Mouse (Mus musculus) lung, embryonic 14.5 days (tissue): Measurements from ENCODE around the gene Gch1. TPM values are rescaled to one million over a fixed set of nuclear protein-coding genes. Genes with fewer than 3 reads are reported as not detected.

Source experiments
- ATAC-seq: fragments of 200-750 bp; cut with Nextera tagmentation; 2 replicates; pipeline ENCODE4 v1.8.0; 2017; ENCODE audit warnings: mild to moderate bottlenecking, moderate TSS enrichment, moderate library complexity; ENCODE audit not compliant: insufficient read depth
- DNase-seq: peaks from one replicate; pipeline ENCODE4 v3.0.0-alpha.2; 2015
- H3K27ac ChIP-seq: fragments of 300-500 bp; sonication (generic); 2 replicates; pipeline ENCODE4 v1.5.1; 2014; ENCODE audit warnings: low read depth, mild to moderate bottlenecking, moderate library complexity
- H3K27me3 ChIP-seq: fragments of 300-500 bp; sonication (generic); 2 replicates; pipeline ENCODE4 v1.6.1; 2014; ENCODE audit warnings: low read length, control low read depth; ENCODE audit not compliant: insufficient read depth
- H3K36me3 ChIP-seq: fragments of 300-500 bp; sonication (generic); 2 replicates; pipeline ENCODE4 v1.6.1; 2014; ENCODE audit warnings: control low read depth; ENCODE audit not compliant: insufficient read depth
- H3K4me1 ChIP-seq: fragments of 300-500 bp; sonication (generic); 2 replicates; pipeline ENCODE4 v1.6.1; 2014; ENCODE audit warnings: antibody characterized with exemption, control low read depth; ENCODE audit not compliant: insufficient read depth
- H3K4me2 ChIP-seq: fragments of 300-500 bp; sonication (generic); 2 replicates; pipeline ENCODE4 v1.6.1; 2014; ENCODE audit warnings: mild to moderate bottlenecking
- H3K4me3 ChIP-seq: fragments of 300-500 bp; sonication (generic); 2 replicates; pipeline ENCODE4 v1.5.1; 2014; ENCODE audit warnings: low read depth, low read length
- H3K9ac ChIP-seq: fragments of 300-500 bp; sonication (generic); 2 replicates; pipeline ENCODE4 v1.6.1; 2014
- H3K9me3 ChIP-seq: fragments of 300-500 bp; sonication (generic); 2 replicates; pipeline ENCODE4 v1.6.1; 2016; ENCODE audit warnings: low read depth, low read length, control low read depth
- CTCF ChIP-seq: IDR thresholded peaks from 2 replicates; pipeline ENCODE4 v1.5.1; 2016; ENCODE audit warnings: antibody characterized with exemption, low read depth
- WGBS: fragments of 180-500 bp; shearing (Covaris S2); extraction: QIAGEN DNeasy Blood & Tissue Kit; methylation state at CpG from one replicate; pipeline ENCODE4 v1.1.7; 2014; 5-methylcytosine and 5-hydroxymethylcytosine counted together
- polyA plus RNA-seq: library from polyadenylated mRNA; unstranded; fragments of >200 nt; fragmentation: Nextera tagmentation; extraction: Ambion mirVana; gene quantifications from 2 replicates; pipeline ENCODE4 v1.2.1, GENCODE M21; 2014

Gch1 gene
- polyA plus RNA-seq: 3.5 and 4.1 TPM in 2 replicates

DNA sequence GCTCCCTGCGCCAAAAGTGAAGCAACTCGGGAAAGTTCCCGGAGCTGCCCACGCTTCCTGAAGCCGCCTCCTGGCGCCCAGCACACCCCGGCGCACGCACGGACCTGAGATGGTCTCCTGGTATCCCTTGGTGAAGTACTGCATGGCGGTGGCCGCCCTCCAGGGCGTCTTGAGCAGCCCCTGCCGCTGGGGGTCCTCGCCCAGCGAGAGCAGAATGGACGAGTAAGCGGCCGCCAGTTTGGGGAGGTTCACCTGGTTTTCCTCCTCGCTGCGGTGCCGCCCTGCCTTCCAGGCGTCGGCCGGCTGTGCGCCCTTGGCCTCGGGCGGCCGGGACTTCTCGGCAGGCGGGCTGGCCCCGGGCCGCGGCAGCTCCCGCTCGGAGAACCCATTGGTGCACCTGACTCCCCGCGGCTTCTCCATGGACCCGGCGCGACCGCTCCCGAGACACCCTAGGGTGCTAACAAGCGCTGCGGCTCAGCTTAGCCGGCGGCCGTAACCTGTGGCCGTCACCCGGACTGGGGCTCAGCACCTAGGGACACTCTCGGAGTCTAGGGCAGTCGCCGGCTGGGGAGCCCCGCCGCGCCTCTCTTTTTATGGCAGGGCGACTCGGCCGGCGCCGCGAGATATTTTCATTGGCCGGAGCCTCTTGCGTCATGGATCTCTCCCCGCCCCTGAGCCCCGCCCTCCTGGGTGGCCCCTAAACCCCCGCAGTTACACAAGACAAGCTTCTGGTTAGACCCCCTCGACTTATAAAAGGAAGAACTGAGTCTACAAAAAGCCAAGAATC, at the start of gene Gch1:
Gene Gch1 (minus strand): TSS at position 566 of the 787 bp plus-strand sequence.
- H3K4me1 ChIP-seq: no peaks in the 10 kb centered on the region
- H3K36me3 ChIP-seq: no peaks in the 10 kb centered on the region
- peak; percentile 27; the same call in 1 of the 2 replicates for TF ChIP-seq CTCF
- no peaks in the 10 kb centered on the region for H3K9me3 ChIP-seq
- under 1% methylated on average over 68 of the region's 68 CpGs for WGBS
- H3K4me2 ChIP-seq: peak within 1 kb of the TSS; percentile 99
- peaks cover 9% of the 10 kb centered on the region for H3K27me3 ChIP-seq
- H3K4me3 ChIP-seq: peak within 1 kb of the TSS; percentile 62
- DNase-seq (peak; percentile 83), ATAC-seq (peak; percentile 90)
- no peak within 1 kb of the TSS for H3K27ac ChIP-seq
- peak within 1 kb of the TSS; percentile 44 for H3K9ac ChIP-seq

DNA sequence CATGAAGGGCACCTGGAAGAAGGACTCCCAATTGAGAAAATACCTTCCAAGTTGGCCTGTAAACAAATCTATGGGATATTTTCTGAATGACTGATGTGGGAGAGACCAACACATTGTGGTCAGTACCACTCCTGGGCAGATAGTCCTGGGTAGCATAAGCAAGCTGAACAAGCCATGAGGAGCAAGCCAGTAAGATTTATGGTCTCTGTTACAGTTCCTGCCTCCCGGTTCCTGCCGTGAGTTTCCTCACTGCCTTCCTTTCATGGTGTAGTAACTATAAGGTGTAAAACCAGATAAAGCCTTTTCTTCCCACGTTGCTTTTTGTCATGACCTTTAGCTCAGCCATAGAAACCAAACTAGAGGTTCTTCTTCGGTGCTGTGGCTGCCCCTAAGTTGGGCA, 48.1 kb upstream of the Gch1 start:
- WGBS: 86% methylated on average over 4 of the region's 4 CpGs
- no peak overlapping the region for H3K4me2 ChIP-seq
- no peak overlapping the region for H3K9ac ChIP-seq
- no peak for DNase-seq
- H3K36me3 ChIP-seq: peaks cover 16% of the 10 kb centered on the region; the same call in 1 of the 2 replicates
- H3K27me3 ChIP-seq: no peaks in the 10 kb centered on the region
- no peak overlapping the region for H3K27ac ChIP-seq
- no peaks in the 10 kb centered on the region for H3K4me1 ChIP-seq
- TF ChIP-seq CTCF: no peak
- H3K9me3 ChIP-seq: no peaks in the 10 kb centered on the region
- no peak for ATAC-seq
- H3K4me3 ChIP-seq: no peak overlapping the region

DNA sequence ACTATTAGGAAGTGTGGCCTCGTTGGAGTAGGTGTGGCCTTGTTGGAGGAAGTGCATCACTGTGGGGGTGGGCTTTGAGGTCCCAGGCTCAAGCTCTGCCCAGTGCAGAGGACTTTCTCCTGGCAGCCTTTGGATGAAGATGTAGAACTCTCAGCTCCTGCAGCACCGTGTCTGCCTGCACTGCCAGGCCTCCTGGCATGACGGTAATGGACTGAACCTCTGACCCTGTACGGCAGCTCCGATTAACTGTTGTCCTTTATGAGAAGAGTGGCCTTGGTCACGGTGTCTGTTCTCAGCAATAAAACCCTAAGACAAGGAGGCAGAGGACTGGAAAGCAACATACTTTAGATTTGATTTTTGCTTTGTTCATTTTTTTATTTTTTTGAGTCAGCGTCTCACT, 47.3 kb upstream of the Gch1 start:
- 89% methylated on average over 7 of the region's 7 CpGs for WGBS
- H3K36me3 ChIP-seq: peaks cover 11% of the 10 kb centered on the region; the same call in 1 of the 2 replicates
- TF ChIP-seq CTCF: no peak
- no peaks in the 10 kb centered on the region for H3K27me3 ChIP-seq
- ATAC-seq (no peak), DNase-seq (no peak)
- no peak overlapping the region for H3K4me3 ChIP-seq
- no peak overlapping the region for H3K4me2 ChIP-seq
- H3K9ac ChIP-seq: no peak overlapping the region
- H3K9me3 ChIP-seq: no peaks in the 10 kb centered on the region
- H3K27ac ChIP-seq: no peak overlapping the region
- H3K4me1 ChIP-seq: no peaks in the 10 kb centered on the region

DNA sequence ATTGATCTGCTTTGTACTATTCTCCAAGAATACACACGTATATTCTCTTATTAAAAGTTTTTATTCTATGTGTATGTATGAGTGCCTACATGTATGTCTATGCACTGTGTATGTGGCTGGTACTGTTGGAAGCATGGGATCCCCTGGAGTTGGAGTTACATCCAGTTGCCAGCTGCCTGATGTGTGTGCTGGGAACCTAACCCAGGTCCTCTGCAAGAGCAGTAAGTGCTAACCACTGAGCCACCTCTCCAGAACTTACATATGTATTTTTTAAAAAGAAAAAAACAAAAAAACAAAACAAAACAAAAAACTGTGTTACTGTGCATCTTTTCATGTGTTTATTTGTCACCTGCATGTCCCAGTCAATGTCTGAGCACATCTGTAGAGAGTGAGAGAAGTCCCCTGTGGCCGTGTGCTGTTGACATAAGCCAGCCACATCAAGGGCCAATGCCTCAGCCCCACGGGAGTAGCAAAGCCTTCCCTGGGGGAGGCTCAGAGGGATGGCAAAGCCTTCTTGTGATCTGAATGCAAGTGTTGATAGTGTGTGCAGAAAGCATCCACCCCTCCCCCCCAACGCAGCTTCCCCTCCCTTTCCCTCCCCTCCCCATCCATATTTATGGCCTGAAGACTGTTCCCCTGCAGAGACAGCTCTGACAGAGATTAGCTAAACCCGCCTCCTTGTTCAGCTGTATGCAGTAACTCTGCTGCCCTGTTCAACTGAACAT, 45.5 kb upstream of the Gch1 start:
- H3K4me3 ChIP-seq: no peak overlapping the region
- H3K36me3 ChIP-seq: no peaks in the 10 kb centered on the region
- no peak overlapping the region for H3K9ac ChIP-seq
- 53% methylated on average over 5 of the region's 5 CpGs for WGBS
- TF ChIP-seq CTCF: no peak
- H3K27ac ChIP-seq: no peak overlapping the region
- H3K4me1 ChIP-seq: no peaks in the 10 kb centered on the region
- no peaks in the 10 kb centered on the region for H3K9me3 ChIP-seq
- H3K4me2 ChIP-seq: no peak overlapping the region
- no peak for ATAC-seq
- no peaks in the 10 kb centered on the region for H3K27me3 ChIP-seq
- no peak for DNase-seq

DNA sequence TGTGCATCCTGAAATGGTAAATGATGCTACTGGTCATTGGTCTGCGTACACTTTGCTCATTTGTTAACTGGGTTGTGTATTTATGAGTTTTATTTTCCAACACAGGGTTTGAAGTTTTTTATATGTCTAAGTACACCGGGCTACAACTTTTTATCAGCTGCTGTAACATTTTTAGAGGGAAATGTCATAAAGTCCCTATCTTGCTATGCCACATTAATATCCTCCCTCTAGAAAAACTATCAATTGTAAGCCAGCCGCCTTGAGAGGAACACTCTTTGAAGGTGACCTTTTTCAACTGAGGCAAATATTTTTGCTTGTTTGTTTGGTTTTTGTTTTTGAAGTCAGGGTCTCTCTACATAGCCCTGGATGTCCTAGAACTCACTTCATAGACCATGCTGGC, 44.8 kb upstream of the Gch1 start:
- DNase-seq: no peak
- Histone ChIP-seq H3K9me3 (no peaks in the 10 kb centered on the region), H3K9ac (no peak overlapping the region), H3K27ac (no peak overlapping the region), H3K4me1 (no peaks in the 10 kb centered on the region), H3K27me3 (no peaks in the 10 kb centered on the region), H3K36me3 (no peaks in the 10 kb centered on the region), H3K4me3 (no peak overlapping the region), H3K4me2 (no peak overlapping the region)
- TF ChIP-seq CTCF: no peak
- no peak for ATAC-seq
- 82% methylated on average over 3 of the region's 3 CpGs for WGBS

DNA sequence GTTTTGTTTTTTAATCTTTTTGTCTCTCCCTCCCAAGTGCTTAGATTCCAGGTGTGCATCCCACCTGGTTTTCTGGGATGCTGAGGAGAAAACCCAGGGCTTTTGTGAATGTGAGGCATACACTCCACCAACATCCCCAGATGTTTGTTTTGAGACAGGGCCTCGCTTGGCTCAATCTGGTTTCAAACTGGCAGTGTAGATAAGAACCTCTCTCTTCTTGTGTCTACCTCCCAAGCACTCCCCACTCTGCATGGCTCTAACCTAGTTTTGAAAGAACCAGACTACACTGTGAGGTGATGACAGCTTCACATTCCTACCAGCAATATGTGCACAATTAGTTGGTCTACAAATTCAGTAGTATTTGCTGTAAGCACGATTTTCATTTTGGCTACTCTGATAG, 44.4 kb upstream of the Gch1 start:
- no peak for TF ChIP-seq CTCF
- H3K27me3 ChIP-seq: no peaks in the 10 kb centered on the region
- no peaks in the 10 kb centered on the region for H3K9me3 ChIP-seq
- no peak overlapping the region for H3K4me2 ChIP-seq
- H3K27ac ChIP-seq: no peak overlapping the region
- 43% methylated on average over 2 of the region's 2 CpGs for WGBS
- ATAC-seq (no peak), DNase-seq (no peak)
- no peaks in the 10 kb centered on the region for H3K36me3 ChIP-seq
- H3K9ac ChIP-seq: no peak overlapping the region
- H3K4me1 ChIP-seq: no peaks in the 10 kb centered on the region
- no peak overlapping the region for H3K4me3 ChIP-seq

DNA sequence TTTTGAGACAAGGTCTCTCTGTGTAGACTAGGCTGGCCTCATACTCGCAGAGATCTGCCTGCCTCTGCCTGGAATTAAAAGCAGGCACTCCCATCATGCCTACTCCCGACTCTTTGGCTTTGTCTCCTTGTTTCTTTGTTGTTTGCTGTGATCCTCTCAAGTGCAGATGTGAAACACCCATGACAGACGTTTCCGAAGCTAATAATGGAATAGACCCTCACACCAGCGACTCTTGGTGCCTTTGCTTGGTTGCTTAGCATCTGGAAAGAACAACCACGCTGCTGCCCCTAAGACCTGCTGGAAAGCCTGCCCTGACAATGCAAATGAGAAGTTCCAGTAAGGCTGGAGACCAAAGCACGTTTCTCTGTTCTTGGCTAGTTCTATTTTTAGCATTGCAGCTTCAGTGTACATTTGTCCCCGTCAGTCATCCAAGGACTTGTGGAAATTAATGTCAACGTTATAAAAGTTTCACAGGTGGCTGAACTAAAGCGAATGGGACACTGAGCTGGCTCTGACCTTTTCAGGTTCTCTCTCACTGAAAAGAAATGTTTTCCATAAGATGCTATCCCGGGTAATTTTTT, 40.7 kb upstream of the Gch1 start:
- no peak for DNase-seq
- ATAC-seq: no peak
- Histone ChIP-seq H3K9ac (no peak overlapping the region), H3K27me3 (no peaks in the 10 kb centered on the region), H3K36me3 (no peaks in the 10 kb centered on the region), H3K27ac (no peak overlapping the region), H3K4me3 (no peak overlapping the region), H3K4me1 (no peaks in the 10 kb centered on the region), H3K9me3 (no peaks in the 10 kb centered on the region), H3K4me2 (no peak overlapping the region)
- WGBS: 65% methylated on average over 11 of the region's 11 CpGs
- TF ChIP-seq CTCF: no peak
